9 mouse cellular contexts compared by ENCODE assay signal in genomic region chr4:88680362-88680761, GRCm38 (mm10). TPM values are rescaled to one million over a fixed set of nuclear protein-coding genes. Genes with fewer than 3 reads are reported as not detected.
DNase-seq lines count a peak whose midpoint lies in the region; ATAC-seq and TF ChIP-seq lines count a peak whose summit lies in the region.
"Had no signal": no experiment of that assay in that cellular context is flagged by ENCODE, and none has a peak within 500 bp of the region (broad histone marks: within the 10 kb centered on the region; RNA-seq: fewer than 3 reads in every experiment).

No protein-coding gene starts in this region.

- no peaks in the 10 kb centered on the region for H3K36me3 ChIP-seq in forebrain, postnatal 0 days (ENCODE audit: insufficient read depth)
- no peaks in the 10 kb centered on the region for H3K36me3 ChIP-seq in forebrain, embryonic 11.5 days (ENCODE audit: control insufficient read depth, insufficient read depth, low read length)
- no peaks in the 10 kb centered on the region for H3K36me3 ChIP-seq in liver, embryonic 14.5 days (replicated peaks; ENCODE audit: control insufficient read depth, insufficient read depth, low read depth)
- H3K36me3 ChIP-seq: limb, embryonic 12.5 days had no signal

- TF ChIP-seq CTCF in forebrain, postnatal 0 days (IDR thresholded peaks at IDR 0.05; ENCODE audit: low read depth) = peak; percentile 61
- TF ChIP-seq CTCF in liver, embryonic 14.5 days (IDR thresholded peaks at IDR 0.05; ENCODE audit: low read depth) = peak; percentile 28; the same call in 1 of the 2 replicates

- H3K4me2 ChIP-seq in forebrain, postnatal 0 days (ENCODE audit: low read depth) = no peak overlapping the region
- no peak overlapping the region for H3K4me2 ChIP-seq in forebrain, embryonic 11.5 days (ENCODE audit: low read depth, low read length, severe bottlenecking)
- no peak overlapping the region for H3K4me2 ChIP-seq in liver, embryonic 14.5 days (ENCODE audit: low read depth)
- H3K4me2 ChIP-seq: limb, embryonic 12.5 days had no signal

- TF ChIP-seq EP300 in liver, embryonic 14.5 days (IDR thresholded peaks at IDR 0.05; ENCODE audit: low read depth) = no peak

- ATAC-seq in forebrain, postnatal 0 days = no peak
- ATAC-seq in forebrain, embryonic 11.5 days (replicated peaks; ENCODE audit: low FRiP score) = no peak
- no peak for ATAC-seq in liver, embryonic 14.5 days (ENCODE audit: insufficient read depth)

- intact Hi-C loops in left cerebral cortex, postnatal 25 days (cut with DNase I) = no loop called here
- intact Hi-C loops in left cerebral cortex, postnatal 36 days (cut with DNase I) = no loop called here

- WGBS in forebrain, postnatal 0 days = 48% methylated on average over 8 of the region's 8 CpGs
- WGBS in forebrain, embryonic 11.5 days = 54% methylated on average over 8 of the region's 8 CpGs
- WGBS in liver, embryonic 14.5 days (ENCODE audit: insufficient replicate concordance) = 28% methylated on average over 8 of the region's 8 CpGs

- no peaks in the 10 kb centered on the region for H3K27me3 ChIP-seq in forebrain, postnatal 0 days (ENCODE audit: insufficient read depth, low read length)
- no peaks in the 10 kb centered on the region for H3K27me3 ChIP-seq in forebrain, embryonic 11.5 days (ENCODE audit: control insufficient read depth, insufficient read depth, low read length)
- H3K27me3 ChIP-seq in liver, embryonic 14.5 days (ENCODE audit: control insufficient read depth, insufficient read depth, low read length) = no peaks in the 10 kb centered on the region
- H3K27me3 ChIP-seq: limb, embryonic 12.5 days had no signal

- peak; percentile 31 for DNase-seq in forebrain, postnatal 0 days
- DNase-seq in forebrain, embryonic 11.5 days (ENCODE audit: low spot score) = no peak
- DNase-seq in left cerebral cortex, postnatal 25 days (ENCODE audit: low spot score in 2 of 2) = peak; percentile 11 to 19
- no peak for DNase-seq in left cerebral cortex, postnatal 36 days (ENCODE audit: low spot score in 2 of 2)
- peak; percentile 6 for DNase-seq in Muller cell, postnatal 12 days (ENCODE audit: inconsistent ontology term)
- DNase-seq in liver, embryonic 14.5 days (ENCODE audit: low read depth in 3 of 3, low spot score in 3 of 3) = no peak
- DNase-seq in ovary, postnatal 36 days (ENCODE audit: low spot score) = no peak
- DNase-seq in testis, postnatal 14 days (ENCODE audit: low spot score) = no peak

- H3K4me1 ChIP-seq in forebrain, postnatal 0 days (ENCODE audit: insufficient read depth) = no peaks in the 10 kb centered on the region
- H3K4me1 ChIP-seq in forebrain, embryonic 11.5 days (replicated peaks; ENCODE audit: control insufficient read depth, insufficient read depth, low read length) = no peaks in the 10 kb centered on the region
- H3K4me1 ChIP-seq in liver, embryonic 14.5 days (replicated peaks; ENCODE audit: control insufficient read depth in 2 of 2, insufficient read depth in 2 of 2, low read length in 1 of 2) = no peaks in the 10 kb centered on the region
- H3K4me1 ChIP-seq: limb, embryonic 12.5 days had no signal

- no peak overlapping the region for H3K9ac ChIP-seq in forebrain, postnatal 0 days
- H3K9ac ChIP-seq in forebrain, embryonic 11.5 days (ENCODE audit: low read length) = no peak overlapping the region
- no peak overlapping the region for H3K9ac ChIP-seq in liver, embryonic 14.5 days (replicated peaks)
- H3K9ac ChIP-seq: limb, embryonic 12.5 days had no signal

- H3K9me3 ChIP-seq in forebrain, postnatal 0 days (ENCODE audit: low read length) = no peaks in the 10 kb centered on the region
- H3K9me3 ChIP-seq in forebrain, embryonic 11.5 days (ENCODE audit: control insufficient read depth, low read length) = no peaks in the 10 kb centered on the region
- no peaks in the 10 kb centered on the region for H3K9me3 ChIP-seq in liver, embryonic 14.5 days (ENCODE audit: control insufficient read depth, low read length)
- H3K9me3 ChIP-seq: limb, embryonic 12.5 days had no signal

- no peak overlapping the region for H3K4me3 ChIP-seq in forebrain, postnatal 0 days (ENCODE audit: low read depth, low read length)
- H3K4me3 ChIP-seq in forebrain, embryonic 11.5 days (ENCODE audit: low read depth, low read length) = no peak overlapping the region
- no peak overlapping the region for H3K4me3 ChIP-seq in liver, embryonic 14.5 days (ENCODE audit: insufficient read depth in 1 of 2, low read depth in 2 of 2, low read length in 2 of 2)
- H3K4me3 ChIP-seq: limb, embryonic 12.5 days had no signal

- H3K27ac ChIP-seq in forebrain, postnatal 0 days (ENCODE audit: low read depth, low read length) = no peak overlapping the region
- H3K27ac ChIP-seq in forebrain, embryonic 11.5 days (ENCODE audit: low read depth, low read length) = no peak overlapping the region
- no peak overlapping the region for H3K27ac ChIP-seq in liver, embryonic 14.5 days
- H3K27ac ChIP-seq: limb, embryonic 12.5 days had no signal

RNA-seq across cellular contexts. Expression of gene Ifna2, which starts 3.4 kb away (rescaled TPM):
- not detected in 2 replicates for total RNA-seq in forebrain, postnatal 0 days (2014; rRNA removed)
- not detected in 2 replicates for polyA plus RNA-seq in forebrain, postnatal 0 days (2015; fragmentation: Nextera tagmentation; extraction: Ambion mirVana)
- polyA plus RNA-seq in forebrain, embryonic 11.5 days (2014; fragmentation: Nextera tagmentation; extraction: Ambion mirVana) = not detected in 2 replicates
- not detected for total RNA-seq in left cerebral cortex, postnatal 25 days (2021)
- not detected for total RNA-seq in left cerebral cortex, postnatal 36 days (2021)
- polyA plus RNA-seq in liver, embryonic 14.5 days (2012; rRNA removed) = not detected in 2 replicates
- not detected in 2 replicates for polyA plus RNA-seq in liver, embryonic 14.5 days (2014; fragmentation: Nextera tagmentation; extraction: Ambion mirVana)
- polyA plus RNA-seq: limb, embryonic 12.5 days had no signal

RNA-seq across cellular contexts. Expression of gene Ifna16, which starts 3.6 kb away (rescaled TPM):
- not detected in 2 replicates for total RNA-seq in forebrain, postnatal 0 days (2014; rRNA removed)
- polyA plus RNA-seq in forebrain, postnatal 0 days (2015; fragmentation: Nextera tagmentation; extraction: Ambion mirVana) = not detected in 2 replicates
- not detected in 2 replicates for polyA plus RNA-seq in forebrain, embryonic 11.5 days (2014; fragmentation: Nextera tagmentation; extraction: Ambion mirVana)
- total RNA-seq in left cerebral cortex, postnatal 25 days (2021) = not detected
- total RNA-seq in left cerebral cortex, postnatal 36 days (2021) = not detected
- polyA plus RNA-seq in liver, embryonic 14.5 days (2012; rRNA removed) = not detected in 2 replicates
- polyA plus RNA-seq in liver, embryonic 14.5 days (2014; fragmentation: Nextera tagmentation; extraction: Ambion mirVana) = not detected in 2 replicates
- polyA plus RNA-seq: limb, embryonic 12.5 days had no signal

RNA-seq across cellular contexts. Expression of gene Ifnab, which starts 10.8 kb away (rescaled TPM):
- not detected in 2 replicates for total RNA-seq in forebrain, postnatal 0 days (2014; rRNA removed)
- polyA plus RNA-seq in forebrain, postnatal 0 days (2015; fragmentation: Nextera tagmentation; extraction: Ambion mirVana) = not detected in 2 replicates
- not detected in 2 replicates for polyA plus RNA-seq in forebrain, embryonic 11.5 days (2014; fragmentation: Nextera tagmentation; extraction: Ambion mirVana)
- total RNA-seq in left cerebral cortex, postnatal 25 days (2021) = not detected
- total RNA-seq in left cerebral cortex, postnatal 36 days (2021) = not detected
- polyA plus RNA-seq in liver, embryonic 14.5 days (2012; rRNA removed) = not detected in 2 replicates
- not detected in 2 replicates for polyA plus RNA-seq in liver, embryonic 14.5 days (2014; fragmentation: Nextera tagmentation; extraction: Ambion mirVana)
- polyA plus RNA-seq: limb, embryonic 12.5 days had no signal

RNA-seq across cellular contexts. Expression of gene Ifna13, which starts 36.1 kb away (rescaled TPM):
- not detected in 2 replicates for total RNA-seq in forebrain, postnatal 0 days (2014; rRNA removed)
- polyA plus RNA-seq in forebrain, postnatal 0 days (2015; fragmentation: Nextera tagmentation; extraction: Ambion mirVana) = not detected in 2 replicates
- not detected in 2 replicates for polyA plus RNA-seq in forebrain, embryonic 11.5 days (2014; fragmentation: Nextera tagmentation; extraction: Ambion mirVana)
- not detected for total RNA-seq in left cerebral cortex, postnatal 25 days (2021)
- not detected for total RNA-seq in left cerebral cortex, postnatal 36 days (2021)
- not detected in 2 replicates for polyA plus RNA-seq in liver, embryonic 14.5 days (2012; rRNA removed)
- polyA plus RNA-seq in liver, embryonic 14.5 days (2014; fragmentation: Nextera tagmentation; extraction: Ambion mirVana) = not detected in 2 replicates
- polyA plus RNA-seq: limb, embryonic 12.5 days had no signal

RNA-seq across cellular contexts. Expression of gene Gm26566, which starts 41.2 kb away (rescaled TPM):
- total RNA-seq in forebrain, postnatal 0 days (2014; rRNA removed) = 1.2 and 2.9 TPM in 2 replicates
- 0.84 and 1.1 TPM in 2 replicates for polyA plus RNA-seq in forebrain, postnatal 0 days (2015; fragmentation: Nextera tagmentation; extraction: Ambion mirVana)
- polyA plus RNA-seq in forebrain, embryonic 11.5 days (2014; fragmentation: Nextera tagmentation; extraction: Ambion mirVana) = 0.81 and 1.3 TPM in 2 replicates
- total RNA-seq in left cerebral cortex, postnatal 25 days (2021) = 1 to 10 TPM; 1.2 to 1.4 TPM
- total RNA-seq in left cerebral cortex, postnatal 36 days (2021) = 1 to 10 TPM in 1 of 2 experiments, under 1 TPM in 1; 0.66 to 1.5 TPM
- 0.08 and 0.13 TPM in 2 replicates for polyA plus RNA-seq in liver, embryonic 14.5 days (2012; rRNA removed)
- polyA plus RNA-seq in liver, embryonic 14.5 days (2014; fragmentation: Nextera tagmentation; extraction: Ambion mirVana) = 0.24 and 0.43 TPM in 2 replicates

Comparison
In these comparisons a context has a peak if more than half of its experiments do, and no peak if none do; other contexts are left out.
1. DNase-seq: peak in forebrain, postnatal 0 days (single experiment), left cerebral cortex, postnatal 25 days (2 of 2) and Muller cell, postnatal 12 days (single experiment); none in forebrain, embryonic 11.5 days (single experiment), left cerebral cortex, postnatal 36 days (0 of 2), liver, embryonic 14.5 days (0 of 3), ovary, postnatal 36 days (single experiment) and testis, postnatal 14 days (single experiment).